In the genomic region with DNA sequence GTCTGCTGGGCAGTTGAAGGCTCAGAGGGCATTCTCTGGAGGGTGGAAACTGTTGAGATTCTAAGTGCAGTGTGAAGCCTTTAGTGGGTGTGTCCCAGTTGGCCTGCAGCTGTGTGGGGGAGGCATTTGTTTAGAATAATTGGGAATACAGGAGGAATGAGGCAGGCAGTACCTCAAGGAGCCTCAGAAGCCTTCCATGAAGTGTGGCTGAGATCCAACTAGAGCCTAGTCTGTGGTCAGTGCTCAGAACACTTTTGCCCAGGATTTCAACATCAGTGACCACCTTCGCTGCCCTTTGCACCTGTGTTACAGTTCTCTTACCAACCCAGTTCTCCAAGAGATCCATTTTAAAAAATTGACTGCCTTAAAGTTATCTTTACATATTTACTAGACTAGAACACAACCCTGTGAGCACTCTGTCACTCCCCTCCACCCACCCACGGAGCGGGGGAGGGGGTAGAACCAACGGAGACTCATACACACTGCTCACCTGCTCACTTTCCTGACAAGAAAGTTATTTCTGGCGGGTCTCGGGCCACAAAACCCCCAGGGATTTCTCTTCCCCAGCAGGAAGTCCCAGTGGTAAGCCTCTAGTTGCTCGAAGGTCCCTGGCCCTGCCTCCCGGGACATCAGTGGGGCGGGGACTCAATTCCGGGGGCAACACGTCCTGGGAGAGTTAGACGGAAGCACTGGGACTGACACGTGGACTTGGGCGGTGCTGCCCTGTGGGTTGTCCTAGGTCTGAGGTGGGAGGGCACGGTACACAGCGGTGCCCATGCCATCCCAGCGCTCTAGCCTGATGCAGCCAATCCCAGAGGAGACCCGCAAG, we compare ENCODE assay signal across 8 mouse cellular contexts. TPM values are rescaled to one million over a fixed set of nuclear protein-coding genes. Genes with fewer than 3 reads are reported as not detected.
DNase-seq lines count a peak whose midpoint lies in the region; ATAC-seq lines count a peak whose summit lies in the region.

A gene (plus strand): TSS at position 679 of the 829 bp plus-strand sequence.

- peak; percentile 72 for DNase-seq in ovary, postnatal 36 days (ENCODE audit: low spot score)
- DNase-seq in ovary, postnatal 10 days (ENCODE audit: low spot score), result no peak
- DNase-seq in heart, postnatal 25 days (ENCODE audit: low spot score), result peak; percentile 49
- DNase-seq in large intestine, adult 2 months (ENCODE audit: low read depth, low spot score), result no peak
- DNase-seq in urinary bladder, postnatal 36 days (ENCODE audit: low spot score in 2 of 2), result peak; percentile 42 to 62
- no peak for DNase-seq in layer of hippocampus, postnatal 25 days (ENCODE audit: extremely low spot score in 1 of 2, low spot score in 1 of 2)

- H3K27me3 ChIP-seq in embryonic facial prominence, embryonic 12.5 days, result no peaks in the 10 kb centered on the region

- no peak for ATAC-seq in embryonic facial prominence, embryonic 12.5 days (ENCODE audit: insufficient number of reproducible peaks, insufficient read depth, low FRiP score, low TSS enrichment)
- peak; percentile 83 for ATAC-seq in megakaryocyte progenitor cell, adult 5-6 weeks (replicated peaks; ENCODE audit: poor library complexity)

- peaks cover 42% of the 10 kb centered on the region for H3K36me3 ChIP-seq in embryonic facial prominence, embryonic 12.5 days

- H3K4me3 ChIP-seq in embryonic facial prominence, embryonic 12.5 days, result no peak within 1 kb of the TSS

- intact Hi-C loops in heart, postnatal 25 days (cut with DNase I), result no loop called here

- H3K27ac ChIP-seq in embryonic facial prominence, embryonic 12.5 days, result no peak within 1 kb of the TSS

- 6% methylated on average over 18 of the region's 18 CpGs for WGBS in embryonic facial prominence, embryonic 12.5 days
- 2% methylated on average over 18 of the region's 18 CpGs for WGBS in large intestine, adult 2 months

- H3K9ac ChIP-seq in embryonic facial prominence, embryonic 12.5 days, result no peak within 1 kb of the TSS

- H3K9me3 ChIP-seq in embryonic facial prominence, embryonic 12.5 days, result no peaks in the 10 kb centered on the region

- peak within 1 kb of the TSS; percentile 34 for H3K4me2 ChIP-seq in embryonic facial prominence, embryonic 12.5 days (replicated peaks)

- peaks cover 7% of the 10 kb centered on the region; the same call in 1 of the 2 replicates for H3K4me1 ChIP-seq in embryonic facial prominence, embryonic 12.5 days

RNA-seq across cellular contexts. Expression of the gene that starts here (rescaled TPM):
- 0.36 and 0.56 TPM in 2 replicates for polyA plus RNA-seq in embryonic facial prominence, embryonic 12.5 days (2016; fragmentation: Nextera tagmentation; extraction: Ambion mirVana)
- under 1 TPM in 1 of 2 experiments, not detected in 1; 0.39 TPM for total RNA-seq in heart, postnatal 25 days (2021)
- polyA plus RNA-seq in large intestine, adult 2 months (2012; rRNA removed), result 19.1 and 19.9 TPM in 2 replicates
- 16.6 and 17.4 TPM in 2 replicates for total RNA-seq in megakaryocyte progenitor cell, adult 5-6 weeks (2015)
- total RNA-seq in megakaryocyte progenitor cell, adult 5-6 weeks (2017), result 8.0 and 8.4 TPM in 2 replicates
- under 1 TPM; 0.12 to 0.52 TPM for total RNA-seq in layer of hippocampus, postnatal 25 days (2021)

Comparison
In these comparisons a context has a peak if more than half of its experiments do, and no peak if none do; other contexts are left out.
1. RNA of the gene that starts here (total RNA-seq): 8.0 to 17.4 TPM in megakaryocyte progenitor cell, adult 5-6 weeks; 0.12 to 0.52 TPM in layer of hippocampus, postnatal 25 days and 0.39 TPM in heart, postnatal 25 days; every median in the first group is over 4 times any median in the second.
2. RNA of the gene that starts here (polyA plus RNA-seq): 19.1 to 19.9 TPM in large intestine, adult 2 months; 0.36 to 0.56 TPM in embryonic facial prominence, embryonic 12.5 days; every median in the first group is over 10 times any median in the second.
3. DNase-seq: peak in ovary, postnatal 36 days (single experiment) and urinary bladder, postnatal 36 days (2 of 2); none in ovary, postnatal 10 days (single experiment), large intestine, adult 2 months (single experiment) and layer of hippocampus, postnatal 25 days (0 of 2).
4. Peak in DNase-seq in heart, postnatal 25 days; RNA of the gene not detected or under 1 TPM.